Mouse (Mus musculus) adrenal gland, postnatal 4 days (tissue): Measurements from ENCODE around the gene Gmip. TPM values are rescaled to one million over a fixed set of nuclear protein-coding genes. Genes with fewer than 3 reads are reported as not detected.
A peak's percentile ranks its signal among the peaks of the same experiment; 100 is the strongest.

Source experiments
- DNase-seq, 2 experiments: peaks; one replicate each; pipeline ENCODE4 v3.0.0; 2021 to 2022; ENCODE audit warnings: low spot score in 2 of 2, mixed read lengths in 2 of 2
- long read RNA-seq, 2 experiments: library from polyadenylated mRNA; stranded (forward); transcript quantifications; one replicate each; pipeline ENCODE4 v2.0.0; 2021
- total RNA-seq, 2 experiments: library from RNA; stranded (reverse); gene quantifications; 2 replicates each; pipeline ENCODE4 v1.2.3; 2021

The Gmip gene
- total RNA-seq: 10 to 100 TPM; 21.1 to 24.6 TPM
- long read RNA-seq, experiment 1, partial matches to known transcripts: 1 of 6 reads
- long read RNA-seq, experiment 1, other reads (novel, unspliced or antisense): 5 of 6 reads
- long read RNA-seq, experiment 2, transcript Gmip-201 (21 exons, 3,933 nt): major isoform, 6 of 24 reads
- long read RNA-seq, experiment 2, partial matches to known transcripts: 4 of 24 reads
- long read RNA-seq, experiment 2, other reads (novel, unspliced or antisense): 14 of 24 reads

- DNase-seq: peak; percentile 37 to 69
These were observed at the start of gene Gmip for GRCm38 (mm10) chr8:69808094-69808863. Gmip (plus strand) TSS chr8:69808679.

GRCm38 (mm10) chr8:69761814-69762445 lies 46.5 kb upstream of the Gmip start:
- DNase-seq: no peak

GRCm38 (mm10) chr8:69771221-69771620 lies 37.3 kb upstream of the Gmip start:
- DNase-seq: no peak

GRCm38 (mm10) chr8:69772106-69772505 lies 36.4 kb upstream of the Gmip start:
- no peak for DNase-seq

GRCm38 (mm10) chr8:69774503-69775148 lies 33.9 kb upstream of the Gmip start, which contains the start of gene Gm20422:
Gm20422 (minus strand) TSS chr8:69774886.
- peak; percentile 52 to 71 for DNase-seq

- DNase-seq: no peak
These were observed 33.3 kb upstream of the Gmip start for GRCm38 (mm10) chr8:69775149-69775534.

GRCm38 (mm10) chr8:69777111-69777510 lies 31.4 kb upstream of the Gmip start:
- no peak for DNase-seq

- no peak for DNase-seq
These were observed 19.4 kb upstream of the Gmip start for GRCm38 (mm10) chr8:69789105-69789504.

GRCm38 (mm10) chr8:69789731-69790130 lies 18.7 kb upstream of the Gmip start:
- DNase-seq: no peak

GRCm38 (mm10) chr8:69790364-69790763 lies 18.1 kb upstream of the Gmip start:
- no peak for DNase-seq

- DNase-seq: peak; percentile 71 to 82
These were observed 17.6 kb upstream of the Gmip start, which contains the start of the genes Atp13a1 and Zfp866 for GRCm38 (mm10) chr8:69790773-69791367. Atp13a1 (plus strand) TSS chr8:69791163. Zfp866 (minus strand) TSS chr8:69791178.

- no peak for DNase-seq
These were observed 16.9 kb upstream of the Gmip start for GRCm38 (mm10) chr8:69791415-69792068.

GRCm38 (mm10) chr8:69793666-69794065 lies 14.8 kb upstream of the Gmip start:
- no peak for DNase-seq

- DNase-seq: no peak
These were observed 14.4 kb upstream of the Gmip start for GRCm38 (mm10) chr8:69794096-69794495.

- no peak for DNase-seq
These were observed 13.6 kb upstream of the Gmip start for GRCm38 (mm10) chr8:69794901-69795300.

GRCm38 (mm10) chr8:69796721-69797345 lies 11.6 kb upstream of the Gmip start:
- DNase-seq: no peak

GRCm38 (mm10) chr8:69797661-69798060 lies 10.8 kb upstream of the Gmip start:
- no peak for DNase-seq

- no peak for DNase-seq
These were observed 9.2 kb upstream of the Gmip start for GRCm38 (mm10) chr8:69799261-69799660.

GRCm38 (mm10) chr8:69799946-69800345 lies 8.5 kb upstream of the Gmip start:
- no peak for DNase-seq

GRCm38 (mm10) chr8:69801796-69802195 lies 6.7 kb upstream of the Gmip start:
- DNase-seq: peak in 1 of 2 experiments; percentile 2
